Mouse (Mus musculus) adrenal gland, adult (tissue): ENCODE results near the gene Nt5dc3.
A peak's percentile ranks its signal among the peaks of the same experiment; 100 is the strongest.

Experiments
- DNase-seq, 2 experiments: peaks; one replicate each; pipeline ENCODE4 v3.0.0; 2022 to 2023; ENCODE audit warnings: low spot score in 1 of 2; ENCODE audit not compliant: inconsistent age in 2 of 2

Nt5dc3 gene

DNA sequence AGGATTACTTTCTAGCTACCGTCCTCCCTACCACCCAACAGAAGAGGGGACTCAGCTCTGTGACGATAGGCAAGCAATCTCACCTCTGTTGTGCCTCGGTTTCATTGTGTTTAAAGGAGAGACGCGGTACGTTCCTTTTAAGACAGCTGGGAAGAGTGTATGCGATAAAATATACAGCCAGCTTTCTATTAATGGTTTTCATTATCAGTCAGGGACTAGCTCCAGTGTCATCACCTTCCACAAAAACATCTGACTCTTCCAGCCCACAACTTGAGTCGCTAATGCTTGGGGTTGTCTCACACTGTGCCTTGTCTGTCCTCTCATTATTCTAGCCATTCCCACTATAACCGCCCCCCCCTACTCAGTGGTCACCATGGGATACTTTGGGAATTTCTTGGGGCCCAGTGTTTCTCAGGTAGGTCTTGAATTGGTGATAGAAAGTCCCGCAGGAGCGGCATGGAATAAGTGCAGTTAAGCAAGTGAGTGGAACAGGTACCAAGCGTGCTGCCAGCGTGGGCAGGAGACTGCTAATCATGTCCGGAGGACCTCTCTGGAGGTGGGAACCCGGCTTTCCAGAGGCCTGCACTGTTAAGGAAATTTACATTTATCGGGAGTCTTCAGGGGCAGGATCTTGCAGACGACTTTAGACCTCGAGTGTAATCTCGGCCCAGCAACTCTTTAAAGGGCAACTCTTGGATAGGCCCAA lies 1.0 kb upstream of the Nt5dc3 start:
- DNase-seq, result no peak

DNA sequence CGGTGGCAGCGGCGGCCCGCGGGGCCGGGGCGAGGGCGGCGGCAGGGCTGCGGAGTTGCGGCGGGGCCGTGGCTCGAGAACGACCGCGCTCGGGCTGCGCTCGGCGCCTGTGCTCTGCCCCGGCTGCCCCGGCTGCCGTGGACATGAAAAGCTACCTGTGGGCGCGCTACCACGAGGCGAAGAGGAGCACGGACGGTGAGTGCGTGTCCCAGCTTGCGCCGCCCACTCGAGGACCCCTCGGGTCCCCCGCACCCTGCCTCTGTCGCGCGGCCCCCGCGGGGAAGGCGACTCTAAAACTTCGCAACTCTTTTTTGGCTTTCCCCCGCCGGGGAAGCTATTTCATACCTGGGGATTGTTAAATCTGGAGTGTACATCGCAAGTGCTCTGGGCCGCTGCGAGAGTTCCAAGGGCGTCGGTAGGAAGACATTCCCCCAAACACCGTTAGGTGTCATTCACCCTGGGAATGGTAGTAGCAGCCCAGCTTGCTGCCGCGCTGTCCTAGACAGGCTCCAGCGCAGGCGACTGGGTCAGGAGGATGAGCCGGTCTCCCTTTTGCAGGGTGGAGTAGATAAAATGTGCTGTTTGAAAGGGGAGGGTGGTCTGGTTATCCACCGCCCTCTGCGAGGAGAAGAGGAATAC lies 431 bp downstream of the Nt5dc3 start:
- DNase-seq, result peak; percentile 66 to 85

DNA sequence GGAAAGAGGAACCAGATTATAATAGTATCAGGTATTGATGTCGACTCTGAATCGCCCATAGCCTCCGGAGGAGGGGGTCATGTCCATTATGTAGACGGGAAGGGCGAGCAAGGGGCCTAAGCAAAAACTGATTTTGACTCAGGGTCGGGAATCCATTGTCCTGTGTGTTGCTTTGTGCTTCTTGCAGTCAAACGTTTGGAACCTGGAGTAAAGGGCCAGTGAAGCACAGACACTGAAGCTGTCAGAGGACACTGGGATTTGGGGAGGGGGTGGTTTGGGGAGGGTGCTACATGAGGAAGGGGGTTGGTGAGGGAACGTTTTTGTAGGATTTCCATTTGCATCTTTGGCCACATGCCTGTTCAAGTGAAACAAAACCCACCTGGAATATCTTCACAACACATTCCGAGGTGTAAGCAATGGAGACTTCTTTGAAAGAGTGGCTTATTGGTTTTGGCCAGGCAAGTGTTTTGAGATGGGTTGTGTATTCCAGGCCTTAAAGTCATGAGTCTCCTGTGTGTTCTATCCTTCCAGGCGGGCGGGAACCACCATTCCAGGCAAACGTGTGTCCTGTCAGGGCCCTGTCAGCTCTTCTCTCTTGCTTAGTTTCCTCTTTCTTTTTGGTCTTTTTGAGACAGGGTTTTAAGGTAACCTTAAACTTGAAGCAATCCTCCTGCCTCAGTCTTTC lies 1.2 kb downstream of the Nt5dc3 start:
- peak; percentile 16 to 67 for DNase-seq

DNA sequence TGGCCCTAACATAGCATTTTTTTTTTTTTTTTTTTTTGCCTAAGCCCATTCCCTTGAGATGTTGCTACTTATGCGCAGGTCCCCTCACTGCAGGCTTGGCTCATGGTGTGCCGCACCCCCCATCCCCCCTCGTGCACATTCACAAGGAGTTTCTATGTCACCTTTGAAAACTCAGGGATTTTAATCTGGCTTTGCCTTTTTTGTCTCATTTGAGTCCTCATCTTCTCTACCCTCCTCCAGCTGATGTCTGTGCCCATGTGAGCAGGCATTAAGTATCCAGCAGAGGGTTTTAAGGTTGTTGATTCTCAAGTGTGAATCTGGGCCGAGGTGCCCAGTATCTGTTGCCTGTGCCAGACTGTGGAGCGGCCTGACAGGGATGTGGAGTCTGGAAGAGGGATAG lies 2.8 kb downstream of the Nt5dc3 start:
- peak; percentile 13 to 48 for DNase-seq

DNA sequence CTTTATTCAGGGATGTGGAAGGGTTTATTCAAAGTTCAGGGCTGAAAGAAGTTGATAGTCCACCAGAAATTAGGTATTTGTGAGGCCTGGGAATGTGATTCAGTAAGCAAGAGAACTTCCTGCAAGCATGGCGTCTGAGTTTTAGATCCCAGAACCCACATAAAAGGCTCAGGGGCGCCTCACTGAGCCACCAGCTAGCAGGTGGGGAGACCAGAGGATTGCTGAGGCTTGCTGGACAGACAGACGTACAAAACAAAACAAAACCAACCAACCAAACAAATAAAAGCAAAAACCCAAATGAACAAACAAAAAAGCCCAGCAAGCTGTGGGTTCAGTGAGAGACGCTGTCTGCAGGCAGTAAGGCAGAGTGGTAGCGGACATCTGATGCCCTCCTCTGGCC lies 3.9 kb downstream of the Nt5dc3 start:
- DNase-seq, result peak; percentile 25 to 63

DNA sequence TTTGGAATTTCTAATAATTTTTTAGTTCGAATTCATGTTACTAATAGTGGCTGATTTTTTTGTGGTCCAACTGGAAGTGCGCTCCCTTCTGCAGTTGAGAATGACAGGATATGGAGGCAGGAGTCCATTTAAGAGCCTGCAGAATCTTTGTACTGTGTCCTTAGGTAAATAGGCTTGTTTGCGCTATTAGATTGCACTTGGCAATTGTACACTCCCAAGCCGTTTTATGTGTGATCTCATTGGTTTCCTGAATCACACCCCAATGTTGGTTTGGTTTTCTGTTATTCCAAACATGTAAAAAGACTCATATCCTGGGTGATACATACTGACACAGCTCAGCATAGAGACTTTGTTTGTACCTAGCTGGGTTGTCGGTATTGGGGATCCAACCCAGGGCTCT lies 4.8 kb downstream of the Nt5dc3 start:
- DNase-seq, result peak; percentile 2 to 41

DNA sequence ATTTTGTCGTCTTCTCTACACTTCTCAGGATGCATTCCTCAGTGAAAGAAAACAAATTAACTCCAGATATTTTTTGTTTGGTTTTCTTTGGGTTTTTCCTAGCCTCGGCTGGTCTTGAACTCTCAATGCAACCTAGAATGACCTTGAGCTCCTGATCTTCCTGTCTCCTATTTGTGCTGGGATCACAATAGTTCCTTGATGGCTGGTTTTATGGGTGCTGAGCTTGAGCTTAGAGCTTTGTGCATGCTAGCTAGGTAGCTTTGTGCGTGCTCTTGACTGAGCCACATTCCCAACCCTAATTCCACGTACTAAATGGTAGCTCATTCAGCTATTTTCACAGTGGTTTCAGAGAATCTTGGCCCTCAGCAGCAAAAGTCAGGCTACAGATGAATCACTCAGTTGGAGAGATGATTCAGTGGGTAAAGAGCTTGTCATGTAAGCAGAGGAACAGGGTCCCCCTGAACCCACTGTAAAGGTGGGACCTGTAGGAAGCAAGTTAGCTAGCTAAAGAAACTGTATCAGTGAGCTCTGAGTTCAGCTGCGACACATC lies 5.4 kb downstream of the Nt5dc3 start:
- DNase-seq, result peak; percentile 40 to 71

DNA sequence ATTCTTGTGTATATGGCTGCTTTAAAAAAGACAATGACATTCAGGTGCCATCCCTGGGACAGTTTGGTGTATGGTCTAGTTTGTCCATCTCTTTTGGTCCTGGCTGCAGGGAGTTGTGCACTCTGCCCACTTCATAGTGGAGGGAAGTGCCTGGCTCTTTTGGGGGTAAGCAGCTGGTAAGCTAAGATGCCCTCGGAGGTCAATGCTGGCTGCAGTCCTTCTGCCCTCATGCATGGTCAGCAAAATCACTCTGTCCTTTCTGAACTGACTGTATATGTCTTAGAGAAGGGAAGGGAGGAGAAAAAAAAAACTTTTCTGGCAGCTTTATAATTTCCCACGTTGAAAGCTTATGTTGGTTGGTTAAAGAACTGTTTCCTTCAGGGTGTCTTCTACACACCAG lies 6.6 kb downstream of the Nt5dc3 start:
- peak; percentile 18 to 42 for DNase-seq

DNA sequence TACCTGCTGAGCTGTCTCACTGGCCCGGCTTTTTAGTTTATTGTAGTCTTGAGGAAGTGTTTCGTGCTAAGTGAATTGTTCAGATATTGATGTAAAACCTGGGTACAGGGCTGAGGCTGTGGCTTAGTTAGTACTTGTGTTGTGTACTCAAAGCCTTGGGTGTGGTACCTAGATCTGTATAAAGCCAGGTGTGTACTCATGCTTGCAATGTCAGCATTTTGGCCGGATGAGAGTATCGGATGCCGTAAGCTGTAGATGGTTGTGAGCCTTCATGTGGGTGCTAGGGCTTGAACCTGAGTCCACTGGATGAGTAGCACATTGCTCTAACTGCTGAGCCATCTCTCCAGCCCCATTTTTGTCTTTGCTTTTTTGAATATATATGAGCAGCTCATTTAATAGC lies 7.3 kb downstream of the Nt5dc3 start:
- DNase-seq, result peak in 1 of 2 experiments; percentile 3

DNA sequence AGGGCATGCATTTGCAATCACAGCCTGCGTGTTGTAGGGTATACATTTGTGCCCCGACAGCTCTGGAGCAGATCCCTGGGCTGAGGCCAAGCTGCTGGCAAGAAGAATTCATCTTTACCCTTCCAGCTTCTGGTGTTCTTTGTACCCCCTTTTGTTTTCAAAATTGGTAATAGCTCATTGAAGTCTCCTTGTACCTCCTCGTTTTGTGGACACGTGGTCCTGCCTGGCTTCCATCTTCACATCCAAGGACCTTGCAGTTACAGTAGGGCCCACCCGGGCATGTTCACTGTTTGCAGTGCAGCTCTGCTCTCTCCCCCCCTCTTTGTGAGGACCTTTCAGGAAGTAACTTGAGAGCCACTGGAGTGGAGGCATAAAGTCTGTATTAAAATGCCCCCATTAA lies 9.4 kb downstream of the Nt5dc3 start:
- peak; percentile 27 to 58 for DNase-seq

DNA sequence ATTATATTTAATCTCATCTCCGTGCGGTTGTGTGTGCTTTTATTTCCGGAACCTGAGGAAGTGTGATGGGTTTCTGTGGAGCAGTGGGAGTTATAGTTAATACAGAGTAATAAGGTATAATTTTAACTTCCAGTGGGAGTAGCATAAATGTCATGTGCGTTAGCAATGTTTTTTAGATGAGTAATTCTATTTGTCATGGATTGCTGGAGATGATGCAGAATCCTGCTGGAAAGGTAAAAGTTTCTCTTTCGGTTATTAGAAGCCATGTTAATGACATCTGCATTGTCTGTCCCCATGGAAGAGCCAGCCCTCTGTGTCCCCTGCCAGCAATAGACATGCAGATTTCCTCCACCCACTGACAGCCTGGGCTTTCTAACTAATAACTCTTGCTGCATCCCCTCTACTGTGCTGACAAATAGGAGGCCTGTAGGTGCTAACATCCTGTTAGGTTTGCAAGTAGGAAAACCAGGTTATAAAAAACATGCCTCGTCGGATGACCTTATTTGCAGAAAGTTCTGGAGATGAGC lies 10.4 kb downstream of the Nt5dc3 start:
- DNase-seq, result peak in 1 of 2 experiments; percentile 51

DNA sequence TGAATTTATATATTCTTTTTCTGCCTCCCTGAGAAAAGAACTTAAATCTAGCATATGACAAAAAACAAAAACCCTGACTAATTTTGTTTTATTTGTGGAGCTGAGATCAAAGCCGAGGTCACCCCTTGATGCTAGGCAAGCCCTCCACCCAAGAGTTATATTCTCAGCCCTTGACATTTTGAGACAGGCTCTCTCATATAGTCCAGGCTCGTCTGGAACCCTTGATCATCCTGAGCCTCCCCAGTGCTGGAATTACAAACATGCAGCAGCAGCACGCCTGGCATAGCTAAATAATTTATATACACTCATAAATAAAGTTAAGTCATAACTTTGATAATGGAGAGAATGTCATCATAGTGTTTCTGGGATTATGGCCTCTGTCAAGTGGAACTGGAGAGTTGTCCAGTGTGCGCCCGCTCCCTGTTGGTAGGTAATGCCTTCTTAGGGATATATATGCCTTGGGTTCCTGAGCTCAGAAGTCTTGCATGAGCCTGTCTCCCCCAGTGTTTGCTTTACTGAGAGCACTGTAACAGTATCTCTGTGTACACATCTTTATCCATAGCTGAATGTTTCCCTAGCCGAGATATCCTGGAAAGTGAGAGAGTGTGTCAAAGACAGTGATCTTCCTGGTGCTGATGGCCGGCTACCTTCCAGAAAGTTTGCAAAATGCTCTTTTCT lies 12.8 kb downstream of the Nt5dc3 start:
- DNase-seq, result peak; percentile 54 to 76

DNA sequence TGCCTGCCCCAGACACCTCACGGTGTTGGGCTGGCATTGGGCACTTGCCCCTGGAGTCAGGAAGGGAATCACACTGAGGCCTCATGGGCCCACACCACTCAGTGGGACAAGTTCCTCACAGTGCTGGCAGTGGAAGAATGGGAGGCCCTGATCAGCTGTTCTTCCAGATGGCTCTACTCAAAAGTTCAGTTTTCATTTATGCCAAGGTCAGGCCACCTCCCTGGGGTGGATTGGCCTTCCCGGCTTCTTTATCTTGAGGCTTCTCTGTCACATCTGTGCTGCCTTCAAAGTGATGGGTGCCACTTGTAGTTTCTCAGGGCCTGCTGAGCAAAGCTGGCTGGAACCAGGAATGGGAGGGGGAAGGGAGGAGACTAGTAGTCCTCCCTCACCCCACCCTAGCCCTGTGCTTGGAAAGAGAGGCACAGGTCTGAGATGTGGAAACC lies 14.7 kb downstream of the Nt5dc3 start:
- peak; percentile 79 to 89 for DNase-seq

DNA sequence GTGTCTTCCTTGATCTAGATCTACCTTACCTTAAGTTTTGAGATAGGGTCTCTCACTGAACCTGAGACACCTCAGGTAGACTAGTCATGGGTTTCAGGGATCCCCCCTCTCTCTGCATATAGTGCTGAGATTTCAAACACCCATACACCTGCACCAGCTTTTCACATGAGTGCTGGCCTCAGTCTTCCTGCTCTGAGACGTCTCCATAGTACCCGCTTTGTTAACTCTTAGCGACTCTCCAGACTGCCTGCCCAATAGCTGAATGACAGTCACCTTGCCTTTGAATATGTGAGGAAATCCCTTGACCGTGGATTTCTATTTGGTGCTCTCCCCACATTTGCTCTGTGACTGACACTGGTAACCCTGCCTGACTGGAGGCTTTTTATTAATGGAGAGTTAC lies 15.4 kb downstream of the Nt5dc3 start:
- peak; percentile 11 to 67 for DNase-seq

DNA sequence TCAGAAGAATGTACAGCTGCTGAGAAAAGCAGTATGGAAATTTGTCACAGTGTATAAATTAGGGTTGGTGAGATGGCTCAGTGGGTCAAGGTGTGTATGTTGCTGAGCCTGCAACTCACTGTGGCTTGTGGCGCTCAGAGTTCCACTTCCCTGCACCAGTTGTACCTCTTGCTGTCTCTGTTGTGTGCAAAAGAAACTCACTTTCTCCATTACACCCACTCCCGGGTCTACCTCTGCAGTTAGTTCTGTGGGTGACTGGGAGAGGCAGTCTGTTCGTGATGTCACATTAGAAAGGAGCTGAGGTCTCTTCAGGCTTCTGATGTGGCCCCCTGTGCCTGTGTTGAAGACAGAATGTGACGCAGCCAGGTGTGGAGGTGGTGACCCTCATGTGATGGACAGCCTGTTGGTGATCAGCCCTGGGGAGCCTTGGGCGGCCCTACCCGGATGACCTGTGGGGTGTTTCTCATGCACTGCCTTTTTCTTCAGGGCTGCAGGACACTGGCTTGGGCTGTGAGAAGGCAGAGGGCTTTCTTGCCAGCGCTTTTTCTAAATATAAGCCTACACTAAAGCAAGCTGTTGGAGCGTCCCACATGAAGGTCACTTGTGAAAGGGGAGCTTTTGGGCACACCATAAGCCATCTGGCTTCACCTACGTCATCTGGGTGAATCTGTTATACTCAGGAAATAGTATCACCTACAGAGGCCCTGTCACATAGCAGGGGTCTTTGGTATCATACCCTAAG lies 16.2 kb downstream of the Nt5dc3 start:
- peak; percentile 48 to 79 for DNase-seq

DNA sequence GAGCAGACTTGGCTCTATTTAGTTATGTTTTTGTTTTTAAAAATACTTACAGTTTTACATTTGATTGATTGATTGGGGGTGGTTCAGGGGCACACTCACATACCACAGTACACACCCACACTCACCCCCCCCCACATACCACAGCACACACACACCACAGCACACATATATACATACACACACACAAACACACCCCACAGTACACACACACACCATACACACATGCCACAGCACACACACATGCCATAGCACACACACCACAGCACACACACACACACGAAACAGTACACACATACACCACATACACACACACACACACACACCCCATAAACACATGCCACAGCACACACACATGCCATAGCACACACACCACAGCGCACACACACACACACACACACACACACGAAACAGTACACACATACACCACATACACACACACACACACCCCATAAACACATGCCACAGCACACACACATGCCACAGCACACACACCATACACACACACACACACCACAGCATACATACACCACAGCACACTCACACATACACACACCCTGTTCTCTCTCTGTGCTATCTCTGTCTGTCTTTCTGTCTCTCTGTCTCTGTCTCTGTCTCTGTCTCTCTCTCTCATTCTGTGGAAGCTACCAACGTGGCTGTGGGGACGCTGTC lies 17.4 kb downstream of the Nt5dc3 start:
- DNase-seq, result no peak

DNA sequence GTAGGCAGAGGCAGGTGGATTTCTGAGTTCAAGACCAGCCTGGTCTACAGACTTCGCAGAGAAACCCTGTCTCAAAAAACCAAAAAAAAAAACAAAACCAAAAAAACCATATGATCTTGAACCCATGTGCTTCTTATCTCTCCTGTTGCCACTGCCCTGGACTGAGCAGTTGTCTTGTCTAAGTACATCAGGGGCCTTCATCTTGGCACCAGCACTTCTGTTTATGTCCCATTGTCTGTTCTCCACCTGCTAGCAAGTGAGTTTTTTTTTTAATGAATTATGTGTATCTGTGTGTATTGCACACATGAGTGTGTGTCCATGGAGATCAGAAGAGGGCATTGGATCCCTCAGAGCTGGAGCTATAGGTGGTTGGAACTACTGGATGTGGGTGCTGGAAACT lies 28.6 kb downstream of the Nt5dc3 start:
- DNase-seq, result no peak

DNA sequence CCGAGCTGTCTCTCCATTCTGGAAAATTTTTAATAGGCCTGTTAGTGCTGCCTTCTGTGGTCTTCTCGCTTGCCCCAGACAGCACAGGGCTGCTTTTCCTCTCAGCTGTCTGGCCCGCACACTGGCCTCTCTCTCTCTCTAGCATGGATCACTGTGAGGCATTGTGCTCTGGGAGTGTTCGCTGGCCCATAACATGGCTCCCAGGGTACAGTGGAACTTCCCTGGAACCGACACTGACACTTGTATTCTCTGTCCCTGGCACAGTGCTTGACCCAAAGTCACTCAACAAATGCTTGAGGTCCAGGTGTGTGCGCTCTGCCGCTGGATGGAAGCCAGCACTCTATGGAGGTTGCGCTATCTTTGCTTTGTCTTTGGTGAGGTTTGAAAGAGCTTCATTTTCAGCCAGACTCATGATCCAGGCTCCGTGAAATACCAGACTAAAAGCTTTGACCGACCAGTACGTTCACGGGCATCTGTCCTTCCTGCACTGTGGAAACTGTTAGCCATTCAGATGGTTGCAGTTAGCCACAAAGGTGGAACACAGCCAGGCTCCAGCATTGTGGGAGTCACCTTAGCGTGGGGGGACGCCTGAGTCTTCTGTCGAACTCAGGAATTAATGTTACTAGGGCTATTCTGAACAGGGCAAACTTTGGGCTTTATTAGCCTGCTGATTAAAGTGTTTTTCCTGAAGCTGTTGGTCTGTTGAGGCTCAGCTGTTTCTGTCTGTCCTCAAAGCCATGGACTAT lies 29.4 kb downstream of the Nt5dc3 start:
- no peak for DNase-seq

DNA sequence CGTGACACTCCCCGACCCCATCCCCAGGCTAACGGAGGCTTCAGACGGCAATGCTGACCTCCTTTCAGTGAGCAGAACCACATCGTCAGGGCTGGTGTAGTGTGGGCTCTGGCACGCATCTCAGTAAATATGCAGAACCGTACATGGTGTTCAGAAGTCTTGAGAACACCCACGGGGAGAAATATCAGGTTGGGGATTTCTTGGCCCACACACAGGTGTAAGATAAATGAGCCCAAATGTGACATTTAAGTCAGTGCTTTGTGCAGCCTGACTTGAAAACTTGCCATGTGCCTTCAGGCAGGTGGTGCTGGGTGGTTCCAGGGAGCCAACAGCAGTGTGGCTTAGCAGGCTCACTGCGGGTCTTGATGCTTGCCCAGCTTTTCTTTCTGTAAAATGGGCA lies 31.2 kb downstream of the Nt5dc3 start:
- no peak for DNase-seq
